Mouse (Mus musculus) fibroblast of lung, adult 2 months (primary cell): ENCODE measurements around the gene Kcnmb1.

Experiments
- DNase-seq: peaks from one replicate; pipeline ENCODE4 v3.0.0-alpha.2; 2011; ENCODE audit warnings: low read depth

Gene Kcnmb1

DNA sequence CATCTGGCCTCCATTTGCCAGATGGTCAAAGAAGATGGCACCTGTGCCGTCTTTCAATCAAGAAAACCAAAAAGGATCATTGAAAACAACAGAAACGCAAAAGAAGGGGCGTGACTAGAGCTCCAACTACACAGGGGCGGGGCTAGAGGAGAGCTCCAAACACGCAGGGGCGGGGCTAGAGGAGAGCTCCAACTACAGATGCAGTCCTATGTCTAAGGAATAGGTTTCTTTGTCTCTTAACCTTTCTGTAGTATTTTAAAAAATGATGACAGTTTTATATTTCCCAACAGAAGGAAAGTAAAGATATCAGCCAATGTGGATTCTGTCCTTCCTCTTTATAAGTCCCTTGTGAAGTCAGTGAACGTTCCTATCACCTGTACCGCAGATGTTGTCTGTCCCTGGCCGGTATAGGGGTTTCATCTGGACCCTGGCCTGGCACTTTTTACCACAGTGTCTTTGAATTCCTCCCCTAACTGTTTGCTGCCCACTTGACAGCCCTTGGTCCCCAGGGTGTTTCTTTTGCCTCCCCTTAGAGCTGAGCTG lies 18.0 kb upstream of the Kcnmb1 start:
- no peak for DNase-seq

DNA sequence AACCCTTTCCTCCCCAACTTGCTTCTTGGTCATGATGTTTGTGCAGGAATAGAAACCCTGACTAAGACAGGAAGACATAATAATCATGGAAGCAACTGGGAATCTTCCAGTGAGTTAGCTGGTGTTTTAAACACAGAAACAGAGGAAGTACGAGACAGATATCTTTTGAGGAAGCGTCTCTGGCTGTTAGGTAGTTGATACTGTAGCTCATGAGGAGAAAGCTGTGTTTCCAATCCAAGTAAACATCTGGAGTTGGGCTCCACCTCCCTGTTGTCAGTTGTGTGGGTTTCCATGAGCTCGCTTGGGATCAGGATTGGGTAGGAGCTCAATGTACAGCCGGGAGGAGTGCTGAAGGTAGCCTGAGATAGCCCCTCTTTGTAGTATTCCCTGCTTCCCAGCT lies 16.3 kb upstream of the Kcnmb1 start:
- DNase-seq: no peak

DNA sequence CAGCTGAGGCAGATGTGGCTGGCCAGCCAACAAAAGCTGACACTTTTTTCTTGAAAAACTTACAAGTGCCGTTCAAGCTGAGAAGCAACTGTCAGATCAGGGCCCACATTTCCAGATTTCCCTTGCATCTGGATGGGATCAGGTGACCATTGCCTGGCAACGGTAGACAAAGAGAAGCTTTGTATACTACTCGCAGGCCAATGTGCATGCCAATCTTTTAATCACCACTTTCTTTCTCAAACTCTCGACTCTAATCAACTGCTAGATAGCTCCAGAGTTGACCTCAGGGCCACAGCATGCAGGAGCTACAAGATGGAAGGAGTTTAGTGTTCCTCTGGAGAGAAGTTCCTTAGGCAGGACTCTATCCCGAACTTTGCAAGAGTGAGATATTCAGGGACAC lies 11.7 kb upstream of the Kcnmb1 start:
- no peak for DNase-seq

DNA sequence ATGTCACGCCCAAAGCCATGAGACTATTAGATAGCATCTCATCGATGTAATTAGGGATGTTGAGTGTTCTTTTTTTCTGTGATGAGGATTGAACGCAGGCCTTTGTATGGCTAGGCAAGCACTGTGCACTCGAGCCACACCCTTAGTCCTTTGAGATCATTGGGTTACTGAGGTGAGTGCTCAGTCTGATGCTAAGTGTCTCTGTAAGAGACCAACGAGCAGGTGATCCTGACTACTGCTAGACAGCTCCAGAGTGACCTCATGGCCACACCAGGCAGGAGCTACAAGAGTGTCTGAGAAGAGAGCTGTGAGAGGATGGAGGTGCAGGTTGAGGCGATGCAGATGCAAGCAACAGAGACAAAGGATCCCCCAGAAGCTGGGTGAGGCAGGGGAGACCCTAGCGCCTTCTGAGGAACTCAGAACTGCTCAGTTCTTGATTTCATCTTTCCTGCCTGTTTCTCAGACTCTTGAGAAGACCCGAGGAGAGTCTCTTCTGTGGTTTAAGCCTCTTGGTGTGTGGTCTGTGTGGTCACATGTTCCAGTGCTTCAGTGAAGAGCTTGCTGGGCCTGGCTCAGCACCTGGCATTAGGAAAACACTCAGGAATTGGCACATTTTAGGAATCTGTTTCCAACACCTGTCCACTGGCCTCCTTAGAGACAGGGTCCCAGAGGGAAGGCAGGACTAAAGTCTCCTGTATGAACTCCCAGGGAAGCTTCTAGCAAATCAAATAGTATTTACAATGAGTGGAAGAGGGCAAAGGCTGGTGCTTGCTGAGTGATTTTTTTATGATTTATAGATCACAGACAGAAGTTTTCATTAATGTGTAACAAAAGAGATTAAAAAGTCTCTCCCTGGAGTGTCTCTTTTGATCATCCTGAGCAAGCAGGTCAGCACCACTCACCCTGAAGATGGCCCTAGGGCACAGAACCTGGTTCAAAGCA lies 10.9 kb upstream of the Kcnmb1 start:
- no peak for DNase-seq

DNA sequence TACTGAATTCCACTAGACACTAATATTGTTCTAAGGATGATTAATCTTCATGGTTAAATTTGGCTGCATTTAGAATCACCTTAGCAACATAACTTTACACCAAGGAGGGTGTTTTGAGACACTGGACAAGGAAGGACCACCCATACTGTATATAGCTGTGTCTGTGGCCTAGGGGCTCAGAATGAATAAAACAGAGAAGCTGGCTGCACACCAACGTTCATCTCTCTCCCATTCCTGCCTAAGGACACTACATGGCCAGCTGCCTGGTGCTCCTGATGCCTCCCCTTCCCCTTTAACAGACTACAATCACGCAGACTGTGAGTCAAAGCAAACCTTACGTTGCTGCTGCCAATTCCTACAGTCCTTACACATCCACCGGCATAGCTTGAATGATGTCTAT lies 6.8 kb upstream of the Kcnmb1 start:
- no peak for DNase-seq

DNA sequence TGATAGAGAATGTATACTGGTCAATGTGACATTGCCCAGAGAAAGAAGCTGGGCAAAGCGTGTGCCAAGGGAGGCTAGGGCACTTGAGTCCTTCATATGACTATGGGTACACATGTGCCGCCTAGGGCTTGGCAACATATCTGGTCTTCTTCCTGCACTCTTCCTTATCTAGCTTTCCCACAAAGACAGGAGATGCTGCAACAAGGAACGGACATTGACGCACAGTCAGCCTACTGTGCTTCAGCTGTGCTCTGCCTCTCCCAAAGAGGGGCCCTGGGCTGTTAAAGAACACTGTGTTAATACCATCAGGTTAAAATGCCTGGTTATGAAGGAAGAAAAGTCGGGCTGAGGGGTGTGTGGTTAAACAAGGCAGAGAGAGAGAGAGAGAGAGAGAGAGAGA lies 6.2 kb upstream of the Kcnmb1 start:
- no peak for DNase-seq

DNA sequence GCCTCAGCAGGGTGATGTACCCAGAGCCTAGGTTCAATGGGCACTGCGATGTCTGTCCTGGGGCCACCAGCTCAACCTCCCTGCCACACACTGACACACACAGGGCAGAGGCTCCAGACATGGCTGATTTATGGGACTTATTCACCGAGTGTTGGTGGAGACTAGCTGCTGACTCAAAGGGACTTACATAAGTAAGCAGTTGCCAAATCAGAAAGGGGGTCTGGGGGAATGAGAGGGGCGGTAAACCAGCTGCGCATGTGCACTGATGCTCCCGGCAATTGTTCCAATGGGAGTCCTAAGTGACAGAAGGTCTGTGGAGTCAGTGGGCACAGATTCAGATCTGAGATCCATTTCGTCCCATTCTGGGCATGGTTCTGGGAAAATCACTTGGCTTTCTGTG lies 5.2 kb upstream of the Kcnmb1 start:
- no peak for DNase-seq

DNA sequence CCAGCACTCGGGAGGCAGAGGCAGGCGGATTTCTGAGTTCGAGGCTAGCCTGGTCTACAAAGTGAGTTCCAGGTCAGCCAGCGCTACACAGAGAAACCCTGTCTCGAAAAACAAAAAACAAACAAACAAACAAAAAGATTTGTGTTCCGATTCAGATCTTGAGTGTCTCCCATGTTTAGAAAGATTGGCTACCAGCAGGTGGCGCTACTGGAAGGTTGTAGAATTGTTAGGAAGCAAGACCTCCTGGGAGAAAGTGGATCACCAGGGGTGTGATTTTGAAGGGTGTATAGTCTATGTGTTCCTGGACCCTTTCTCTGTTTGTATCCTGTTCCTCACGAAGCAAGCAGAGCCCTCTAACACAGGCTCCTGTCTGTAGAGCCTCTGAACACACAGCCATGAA lies 4.1 kb upstream of the Kcnmb1 start:
- no peak for DNase-seq

DNA sequence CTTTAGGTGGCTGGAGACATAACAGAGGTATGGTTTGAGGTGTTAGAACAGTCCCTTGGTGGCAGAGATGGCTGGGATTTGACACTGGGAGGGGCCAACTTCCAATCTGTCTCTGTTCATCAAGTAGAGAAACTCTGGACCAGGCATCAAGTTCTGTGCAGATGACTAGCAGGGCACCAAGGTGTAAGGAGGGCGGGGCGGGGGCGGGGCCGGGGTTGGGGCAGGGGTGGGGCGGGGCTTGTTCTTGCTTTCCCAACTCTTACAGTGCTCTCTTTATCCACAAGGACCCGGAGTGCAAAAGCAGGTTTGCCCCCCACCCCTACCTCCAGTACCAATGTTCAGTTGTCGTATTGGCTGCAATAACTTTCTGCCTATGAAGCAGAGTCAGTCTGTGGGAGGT lies 635 bp upstream of the Kcnmb1 start:
- no peak for DNase-seq

DNA sequence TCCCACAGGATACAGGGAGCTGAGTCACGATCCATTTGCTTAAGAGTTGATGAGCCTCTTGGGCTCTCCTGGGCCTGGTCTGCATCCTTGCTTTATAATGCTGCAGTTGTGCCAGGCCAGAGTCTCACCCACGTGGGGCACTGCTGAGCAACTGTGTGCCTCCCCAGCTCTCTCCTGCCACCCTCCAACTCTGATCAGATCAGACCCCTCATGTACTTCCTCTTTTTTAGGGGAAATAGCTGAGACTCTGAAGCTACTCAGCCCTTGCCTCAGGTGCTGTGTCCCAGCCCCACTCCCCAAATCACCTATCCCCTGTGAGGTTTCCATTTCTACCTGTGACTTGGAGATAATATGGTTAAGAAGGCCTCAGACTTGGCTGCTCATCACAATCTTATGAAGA lies 2.6 kb downstream of the Kcnmb1 start:
- DNase-seq: no peak

DNA sequence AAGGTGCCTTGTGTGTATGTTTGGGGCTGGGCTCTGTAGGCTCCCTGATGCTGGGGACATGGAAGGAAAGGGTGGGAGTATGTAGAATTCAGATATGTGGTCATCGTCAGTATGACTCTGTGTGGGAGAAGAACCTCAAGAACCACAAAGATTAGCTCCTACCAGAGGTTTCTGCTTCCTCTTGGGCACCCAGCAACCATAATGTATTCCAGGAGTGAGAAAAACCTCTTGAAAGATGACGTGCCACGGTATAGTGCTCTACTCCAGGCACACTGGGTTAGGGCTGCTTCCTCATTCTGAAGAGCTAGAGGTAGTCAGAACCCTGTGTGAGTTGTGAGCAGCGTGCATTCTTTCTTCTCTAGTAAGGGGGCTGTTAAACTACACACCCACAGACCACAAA lies 4.9 kb downstream of the Kcnmb1 start:
- DNase-seq: no peak

DNA sequence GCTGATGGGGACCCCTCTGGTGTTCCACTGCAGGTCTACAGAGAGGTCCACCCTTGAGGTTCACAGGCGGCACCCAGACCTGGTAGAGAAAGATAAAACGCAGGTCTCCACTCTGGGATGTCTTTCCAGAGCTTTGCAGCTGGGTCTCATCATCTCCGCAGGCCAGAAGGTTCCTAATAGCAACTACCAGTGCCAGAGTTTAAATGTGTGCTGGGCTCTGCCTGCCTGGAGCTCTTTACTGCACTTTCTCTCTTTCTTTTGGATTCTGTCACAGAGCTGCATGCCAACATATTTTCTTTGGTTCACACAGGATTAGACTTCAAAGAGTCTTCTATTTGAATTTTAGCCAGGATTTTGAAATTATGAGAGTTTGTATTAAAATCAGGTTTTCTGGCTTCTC lies 6.4 kb downstream of the Kcnmb1 start:
- no peak for DNase-seq

DNA sequence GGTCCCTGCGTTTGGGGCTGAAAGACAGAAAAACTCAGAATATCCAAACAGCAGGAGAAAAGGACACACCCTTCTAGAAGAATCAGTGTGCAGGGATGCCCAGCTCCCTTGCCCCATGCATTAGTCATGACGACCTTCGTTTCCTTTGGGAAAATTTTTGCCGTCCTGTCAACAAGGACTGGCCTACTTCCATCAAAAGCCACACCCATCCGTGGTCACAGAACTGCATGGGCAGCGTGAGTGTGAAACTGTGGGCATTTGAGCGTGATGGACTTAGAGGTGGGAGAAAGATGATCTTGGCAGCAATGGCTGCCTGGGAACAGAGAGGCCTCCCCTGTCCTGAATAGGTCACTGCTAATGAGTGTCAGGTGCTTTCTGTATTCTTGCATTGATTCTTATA lies 9.3 kb downstream of the Kcnmb1 start:
- no peak for DNase-seq

DNA sequence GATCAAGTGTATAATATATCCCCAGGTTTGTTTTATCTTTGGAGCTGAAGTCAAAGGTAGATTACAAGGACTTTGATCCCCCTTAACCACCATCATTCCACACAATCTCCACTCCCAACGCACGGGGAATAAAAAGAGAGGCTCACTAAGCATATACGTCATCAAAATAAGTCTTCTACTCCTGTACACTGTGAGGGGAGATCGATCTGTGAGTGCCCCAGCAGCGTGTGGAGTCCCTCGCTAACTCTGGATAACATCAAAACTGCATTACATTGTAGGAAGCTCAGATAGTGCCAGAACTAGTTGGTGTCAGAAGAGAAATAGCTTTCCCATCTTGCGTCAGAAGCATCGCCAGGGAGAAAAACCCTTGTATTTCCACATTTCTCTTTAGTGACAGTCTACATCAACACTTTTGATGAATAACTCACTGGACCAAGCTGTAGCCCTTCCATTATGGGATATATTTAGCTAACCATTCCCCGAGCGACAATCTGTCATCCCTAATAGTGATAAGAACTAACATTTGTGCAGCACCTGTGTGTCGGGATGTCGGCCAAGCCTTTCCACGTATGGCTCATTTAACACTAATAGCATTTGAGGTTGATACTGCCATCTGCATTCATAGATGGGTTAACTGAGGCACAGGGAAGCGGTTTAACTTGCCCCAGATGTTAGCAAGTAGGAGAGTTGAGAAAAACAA lies 11.7 kb downstream of the Kcnmb1 start:
- no peak for DNase-seq

DNA sequence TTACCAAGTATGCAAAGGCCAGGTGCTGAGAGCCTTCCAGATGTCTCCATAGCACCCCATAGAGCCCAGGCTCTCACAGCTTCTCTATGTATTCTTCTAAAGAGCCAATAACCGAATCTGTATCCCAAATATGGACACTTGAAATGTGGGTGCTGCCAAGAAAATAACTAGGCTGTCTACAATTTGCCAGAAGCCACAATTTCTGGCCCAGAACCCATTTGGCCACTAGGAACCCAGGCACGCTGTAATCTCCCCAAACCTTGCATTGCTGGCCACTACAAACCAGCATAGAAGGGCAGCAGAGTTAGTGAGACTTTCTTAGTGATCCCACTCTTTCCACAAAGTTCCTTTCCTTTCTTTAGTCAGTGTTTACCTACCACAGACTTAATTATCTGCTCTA lies 12.3 kb downstream of the Kcnmb1 start:
- no peak for DNase-seq

DNA sequence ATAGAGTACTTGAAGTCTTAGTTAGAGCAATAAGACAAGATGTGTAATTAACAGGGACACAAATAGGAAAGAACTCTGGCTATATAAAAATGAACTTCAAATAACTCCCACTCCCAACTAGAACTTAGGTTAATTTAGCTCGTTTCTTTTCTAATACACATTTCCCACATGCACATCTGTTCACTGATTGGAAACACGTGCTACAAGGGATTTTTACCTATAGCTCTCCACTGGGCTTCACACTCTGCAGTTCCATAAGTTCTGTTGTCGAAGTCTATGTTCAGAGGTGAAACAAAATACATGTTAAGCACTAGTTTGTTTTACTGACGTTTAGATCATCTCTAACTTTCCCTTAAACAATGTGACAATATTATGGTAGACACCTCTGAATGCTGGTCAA lies 17.3 kb downstream of the Kcnmb1 start:
- no peak for DNase-seq

DNA sequence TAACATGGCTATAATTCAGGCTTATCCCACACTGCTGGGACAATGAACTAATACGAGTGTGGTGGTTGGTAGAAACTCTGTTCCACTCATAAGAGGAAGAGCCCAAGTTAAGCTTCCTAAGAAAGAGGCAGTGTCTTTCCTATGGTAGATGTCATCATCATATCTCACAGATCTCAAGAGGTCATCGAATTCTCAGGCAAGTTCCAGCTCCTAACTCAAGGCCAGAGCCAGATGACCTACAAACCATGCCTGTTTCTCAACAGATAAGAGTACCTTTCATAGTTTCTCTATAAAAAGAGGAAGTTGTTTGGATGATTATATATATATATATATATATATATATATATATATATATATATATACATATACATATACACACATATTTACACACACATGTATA lies 23.7 kb downstream of the Kcnmb1 start:
- no peak for DNase-seq

DNA sequence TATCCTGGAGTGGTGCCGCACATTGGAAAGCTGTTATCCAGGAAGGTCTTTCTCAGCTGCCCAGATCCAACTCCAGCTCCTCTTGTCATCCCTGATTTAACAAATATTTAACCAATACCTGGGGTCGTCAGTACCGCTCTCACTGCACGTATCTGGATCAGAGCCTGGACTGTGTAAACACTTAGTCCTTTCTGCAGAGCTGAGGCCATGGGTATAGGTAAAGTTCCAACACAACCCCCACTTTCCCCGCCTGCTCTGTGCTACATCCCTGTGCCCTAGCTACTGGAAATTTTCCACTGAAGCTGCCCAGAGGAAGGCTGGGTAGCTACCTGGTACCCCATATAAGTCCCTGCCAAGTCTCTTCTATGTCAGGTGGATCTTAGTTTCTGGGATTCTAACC lies 27.2 kb downstream of the Kcnmb1 start:
- DNase-seq: no peak

DNA sequence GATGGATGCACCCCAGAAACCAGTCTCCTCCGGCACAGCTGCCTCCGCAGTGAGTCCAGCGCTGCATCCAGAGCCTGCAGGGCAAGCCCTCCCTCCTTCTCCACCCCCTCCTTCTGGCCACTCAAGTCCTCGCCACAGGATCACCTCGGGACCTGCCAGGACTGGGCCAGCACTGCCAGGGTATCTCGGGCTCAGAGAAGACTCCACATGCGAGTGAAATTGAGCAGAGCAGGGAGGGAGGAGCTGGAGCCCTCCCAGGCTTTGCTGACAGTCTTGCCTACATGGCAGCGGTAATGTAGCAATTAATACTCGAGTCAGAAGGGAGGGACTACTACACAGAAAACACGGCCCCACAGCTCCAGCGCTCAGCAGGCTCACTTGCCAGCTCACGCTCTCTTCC lies 30.1 kb downstream of the Kcnmb1 start, which contains the start of gene Kcnip1:
Kcnip1 (minus strand) TSS at position 215 of the 400 bp plus-strand sequence.
- no peak for DNase-seq

DNA sequence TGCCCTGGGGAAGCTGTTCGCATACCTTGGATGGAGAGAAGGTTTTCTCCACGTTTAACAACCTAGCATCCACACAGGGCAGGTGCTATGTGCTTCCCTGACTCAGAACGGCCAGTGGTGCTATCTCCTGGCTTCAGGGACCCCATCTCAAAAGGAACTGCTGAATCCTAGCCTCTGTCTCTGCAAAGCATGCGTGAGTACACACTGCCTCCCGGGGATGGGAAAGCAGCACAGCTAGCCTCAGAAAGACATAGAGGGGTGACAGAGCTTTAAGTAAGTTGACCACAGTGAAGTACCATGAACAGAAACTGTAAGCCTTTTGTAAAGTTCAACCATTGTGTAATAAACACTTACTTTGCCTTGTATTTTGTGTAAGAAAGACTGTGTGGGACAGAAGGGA lies 30.7 kb downstream of the Kcnmb1 start:
- no peak for DNase-seq

DNA sequence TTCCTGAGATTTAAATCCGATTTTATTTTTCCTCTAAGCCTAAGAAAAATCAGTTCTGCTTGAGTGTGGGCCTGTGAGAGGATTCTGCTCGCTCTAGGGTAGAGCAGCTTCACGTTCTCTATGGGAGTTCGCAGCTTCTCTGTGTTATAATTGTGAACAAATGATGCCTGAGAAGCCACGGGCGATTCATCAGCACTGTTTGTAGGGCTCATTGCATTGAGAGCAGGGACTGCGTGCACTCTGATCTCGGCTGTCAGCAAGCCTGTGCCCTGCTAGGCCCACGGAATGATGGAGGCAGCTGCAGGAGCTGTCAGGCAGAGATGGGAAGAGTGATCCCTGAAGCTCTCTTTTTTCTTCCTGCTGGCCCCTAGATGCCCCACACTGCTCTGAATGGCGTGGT lies 35.4 kb downstream of the Kcnmb1 start:
- no peak for DNase-seq

DNA sequence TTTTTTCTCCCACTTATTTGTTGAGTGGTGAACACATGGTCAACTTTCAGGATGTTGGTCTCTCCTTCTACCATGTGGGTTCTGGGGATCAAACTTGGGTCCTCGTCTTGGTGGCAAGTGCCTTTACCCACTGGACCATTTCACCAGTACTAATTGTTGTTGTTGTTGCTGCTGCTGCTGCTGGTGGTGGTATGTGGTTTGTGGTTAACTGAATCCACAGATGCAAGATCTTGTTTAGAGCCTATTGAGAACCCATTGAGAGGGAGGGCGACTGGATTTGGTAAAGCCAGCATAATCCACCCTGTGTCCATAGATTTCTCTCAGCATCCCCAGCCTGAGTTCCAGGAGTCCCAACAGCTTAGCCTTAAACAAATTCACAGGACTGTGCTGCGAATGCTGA lies 37.6 kb downstream of the Kcnmb1 start:
- DNase-seq: no peak

DNA sequence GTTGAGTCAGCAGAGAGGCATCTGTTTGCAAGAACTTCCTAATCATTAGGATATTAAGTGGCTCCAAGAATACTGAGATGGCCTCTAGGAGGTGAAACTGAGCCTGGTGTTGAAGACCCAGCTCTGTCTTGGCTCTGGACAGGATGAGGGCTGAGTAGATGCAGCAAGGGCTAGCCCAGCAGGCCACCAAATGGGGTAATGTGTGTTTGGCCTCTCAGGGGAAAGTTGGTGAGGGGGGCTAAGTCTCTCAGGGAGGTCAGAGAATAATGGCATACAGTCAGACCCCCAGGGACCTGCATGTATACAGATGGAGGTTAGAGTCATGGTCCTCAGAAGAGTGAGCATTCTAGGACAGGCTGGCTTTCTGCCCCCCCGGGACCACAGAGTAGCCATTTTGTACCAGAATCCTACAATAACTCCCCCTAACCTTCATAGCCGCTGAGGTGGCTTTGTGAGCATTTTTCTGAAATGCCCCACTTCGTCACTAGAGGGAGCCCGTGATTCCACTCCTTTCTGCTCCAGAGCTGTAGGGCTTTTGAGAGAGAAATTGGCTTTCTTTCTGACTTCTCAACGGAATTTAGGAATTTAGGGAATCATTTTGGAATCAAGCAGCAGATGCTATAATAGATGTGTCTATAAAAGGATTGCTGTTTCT lies 39.3 kb downstream of the Kcnmb1 start:
- no peak for DNase-seq
